Mouse (Mus musculus) MEL (cell line): ENCODE data around the gene Tbck.

Experiments
- CTCF ChIP-seq, 3 experiments: IDR thresholded peaks in 2 of 3; conservative IDR thresholded peaks in 1 of 3; 2 replicates each; pipeline ENCODE4 v1.5.1; 2011 to 2012; ENCODE audit warnings: low read length in 3 of 3, low read depth in 2 of 3, mild to moderate bottlenecking in 2 of 3, improper control_type of control experiment in 1 of 3, inconsistent platforms in 1 of 3, mixed read lengths in 1 of 3, moderate library complexity in 1 of 3; ENCODE audit not compliant: control insufficient read depth in 1 of 3, insufficient read depth in 1 of 3, poor library complexity in 1 of 3, severe bottlenecking in 1 of 3
- KAT2A ChIP-seq: conservative IDR thresholded peaks from 2 replicates; pipeline ENCODE4 v1.6.1; 2012; ENCODE audit warnings: low read depth, low read length, improper control_type of control experiment, inconsistent platforms
- MAFK ChIP-seq: IDR thresholded peaks from 2 replicates; pipeline ENCODE4 v1.6.1; 2011; ENCODE audit warnings: low read depth, mild to moderate bottlenecking, low read length, improper control_type of control experiment, borderline replicate concordance
- MXI1 ChIP-seq: IDR thresholded peaks from 2 replicates; pipeline ENCODE4 v1.6.1; 2011; ENCODE audit warnings: mild to moderate bottlenecking, low read depth, low read length, improper control_type of control experiment
- POLR2A ChIP-seq, 2 experiments: IDR thresholded peaks; 2 replicates each; pipeline ENCODE4 v1.6.1; 2011 to 2012; ENCODE audit warnings: low read length in 2 of 2, mild to moderate bottlenecking in 2 of 2, control low read depth in 1 of 2, improper control_type of control experiment in 1 of 2, low read depth in 1 of 2, moderate library complexity in 1 of 2; ENCODE audit not compliant: control insufficient read depth in 1 of 2, insufficient read depth in 1 of 2, poor library complexity in 1 of 2
- TCF12 ChIP-seq: IDR thresholded peaks from 2 replicates; pipeline ENCODE4 v1.6.1; 2014; ENCODE audit warnings: low read depth, mild to moderate bottlenecking, inconsistent platforms, low read length, improper control_type of control experiment, moderate library complexity
- ZKSCAN1 ChIP-seq: IDR thresholded peaks from 2 replicates; pipeline ENCODE4 v1.6.1; 2012; ENCODE audit warnings: low read depth, mild to moderate bottlenecking, inconsistent platforms, low read length, improper control_type of control experiment, moderate library complexity
- ZNF384 ChIP-seq: IDR thresholded peaks from 2 replicates; pipeline ENCODE4 v1.6.1; 2012; ENCODE audit warnings: low read depth, mild to moderate bottlenecking, inconsistent platforms, low read length, improper control_type of control experiment

DNA sequence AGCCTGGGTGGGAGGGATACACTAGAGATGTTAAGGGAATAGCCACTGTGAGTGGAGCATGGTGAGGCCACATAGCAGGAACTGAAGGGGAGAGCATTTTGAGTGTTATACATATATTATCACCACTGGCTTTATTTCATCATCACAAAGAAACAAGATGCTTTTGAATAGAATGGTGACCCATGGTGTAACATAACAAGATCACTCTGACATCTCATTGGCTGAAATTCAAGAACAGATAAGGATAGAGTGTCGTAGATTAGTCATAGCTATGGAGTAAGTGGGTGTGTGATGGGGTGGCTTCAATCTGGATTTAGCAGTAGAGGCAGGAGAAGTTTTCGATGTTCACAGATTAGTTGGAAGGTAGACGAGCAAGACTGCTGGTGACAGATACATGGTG, 64.8 kb downstream of the Tbck start:
- TF ChIP-seq ZNF384 = no peak
- TF ChIP-seq KAT2A = no peak
- no peak for TF ChIP-seq CTCF (IDR thresholded peaks at IDR 0.05 in 2 of 3, conservative IDR thresholded peaks at IDR 0.05 in 1 of 3; ENCODE audit: control insufficient read depth in 1 of 3, insufficient read depth in 1 of 3, low read depth in 2 of 3, low read length in 3 of 3, poor library complexity in 1 of 3, severe bottlenecking in 1 of 3)
- TF ChIP-seq TCF12 = no peak
- no peak for TF ChIP-seq POLR2A (IDR thresholded peaks at IDR 0.05; ENCODE audit: control insufficient read depth in 1 of 2, insufficient read depth in 1 of 2, low read depth in 1 of 2, low read length in 2 of 2, poor library complexity in 1 of 2)
- TF ChIP-seq ZKSCAN1 = no peak
- no peak for TF ChIP-seq MXI1
- TF ChIP-seq MAFK = no peak
